Mouse (Mus musculus) spleen, postnatal 4 days (tissue): ENCODE data around the gene Spcs3.

Experiments used
- DNase-seq, 2 experiments: peaks; one replicate each; pipeline ENCODE4 v3.0.0; 2022; ENCODE audit warnings: low spot score in 2 of 2

The Spcs3 gene

DNA sequence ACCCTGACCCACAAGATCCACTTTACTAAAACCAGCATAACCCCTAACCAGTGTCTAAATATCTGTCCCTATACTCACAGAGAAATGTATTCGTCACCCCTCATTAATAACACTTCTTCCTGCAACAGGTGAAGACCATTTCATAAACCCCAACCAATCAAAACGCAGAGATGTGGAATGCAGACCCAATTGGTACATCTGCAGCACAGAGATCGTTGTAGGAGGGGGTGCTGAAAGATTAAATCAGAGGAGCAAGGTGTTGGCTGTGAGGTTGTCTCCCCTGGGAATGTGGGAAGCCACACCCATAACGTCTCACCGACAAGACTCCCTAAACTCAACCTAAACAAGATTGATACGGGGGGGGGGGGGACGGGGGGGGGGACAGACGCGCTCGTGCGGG lies 21.0 kb downstream of the Spcs3 start:
- no peak for DNase-seq

DNA sequence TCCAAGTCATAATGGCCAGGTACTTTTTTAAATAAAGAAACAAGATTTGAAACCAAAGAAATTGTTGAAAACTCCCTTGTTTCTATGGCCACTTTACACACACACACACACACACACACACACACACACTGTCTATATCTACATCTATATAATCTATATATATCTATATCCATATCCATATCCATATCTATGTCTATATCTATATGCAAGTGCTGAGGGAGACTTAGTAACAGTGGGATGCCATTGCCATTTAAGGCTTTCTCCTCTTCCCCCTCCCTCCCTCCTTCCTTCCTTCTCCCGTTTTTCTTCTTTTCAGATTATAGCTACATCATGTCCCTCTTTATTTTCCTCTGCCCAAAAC lies 21.7 kb downstream of the Spcs3 start:
- no peak for DNase-seq

DNA sequence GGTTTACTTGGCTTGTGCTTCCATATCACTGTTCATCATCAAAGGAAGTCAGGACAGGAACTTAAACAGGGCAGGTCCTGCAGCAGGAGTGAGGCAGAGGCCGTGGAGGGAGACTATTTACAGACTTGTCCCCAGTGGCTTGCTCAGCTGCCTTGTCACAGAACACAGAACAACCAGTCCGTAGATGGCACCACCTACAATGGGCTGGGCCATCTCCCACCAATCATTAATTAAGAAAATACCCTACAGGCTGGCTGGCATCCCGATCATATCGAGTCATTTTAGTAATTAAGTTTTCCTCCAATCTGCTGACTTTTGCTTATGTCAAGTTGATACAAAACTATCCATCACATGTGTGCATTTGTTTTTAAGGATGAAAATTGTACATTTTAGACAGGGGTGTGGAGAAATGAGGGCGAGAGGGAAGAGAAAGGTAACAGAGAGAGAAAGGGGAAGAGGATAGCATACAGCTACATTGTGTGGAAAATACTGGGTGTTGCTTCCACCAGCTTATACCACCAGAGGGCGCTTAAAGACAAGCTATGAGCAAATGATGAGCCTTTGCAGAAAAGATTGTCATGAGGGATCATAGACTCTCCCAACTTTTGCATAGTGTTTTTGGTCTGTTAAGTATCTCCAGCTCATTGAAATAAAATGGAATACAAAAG lies 22.2 kb downstream of the Spcs3 start:
- DNase-seq = peak; percentile 74 to 84

DNA sequence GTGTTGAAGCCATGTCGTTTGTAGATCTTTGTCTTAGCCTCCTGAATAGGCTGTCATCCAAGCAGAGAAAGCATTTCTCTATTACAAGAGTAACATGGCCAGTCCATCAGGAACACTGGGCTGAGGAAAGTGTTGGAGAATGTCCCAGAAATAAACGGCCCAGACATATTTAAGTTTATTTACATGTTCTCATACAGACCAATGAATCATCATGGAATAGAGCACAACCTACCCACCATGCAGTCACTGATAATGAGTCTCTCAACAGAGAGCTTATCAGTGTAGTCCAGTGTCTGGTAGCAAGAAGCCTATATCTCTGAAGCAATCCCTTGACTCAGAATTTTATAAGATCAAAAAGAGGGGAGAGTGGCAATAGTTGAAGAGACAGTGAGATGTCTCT lies 24.7 kb downstream of the Spcs3 start:
- no peak for DNase-seq

DNA sequence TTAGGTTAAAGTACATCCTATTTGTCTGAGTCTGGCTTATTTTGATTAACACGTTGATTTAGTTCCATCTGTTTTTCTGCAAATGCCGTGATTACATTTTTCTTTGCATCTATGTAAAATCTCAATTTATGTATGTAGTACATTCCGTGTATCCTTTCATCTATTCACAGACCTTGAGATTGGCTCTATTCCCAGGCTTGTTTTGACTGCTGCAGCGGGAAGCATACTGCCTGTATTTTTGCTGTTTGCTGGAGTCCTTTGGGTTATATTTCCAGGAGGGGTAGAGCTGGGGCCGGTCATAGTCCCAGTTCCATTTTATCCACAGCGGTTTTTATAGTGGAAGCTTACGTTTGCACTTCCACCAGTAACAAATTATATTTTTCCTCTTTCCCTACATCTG lies 26.7 kb downstream of the Spcs3 start:
- no peak for DNase-seq

DNA sequence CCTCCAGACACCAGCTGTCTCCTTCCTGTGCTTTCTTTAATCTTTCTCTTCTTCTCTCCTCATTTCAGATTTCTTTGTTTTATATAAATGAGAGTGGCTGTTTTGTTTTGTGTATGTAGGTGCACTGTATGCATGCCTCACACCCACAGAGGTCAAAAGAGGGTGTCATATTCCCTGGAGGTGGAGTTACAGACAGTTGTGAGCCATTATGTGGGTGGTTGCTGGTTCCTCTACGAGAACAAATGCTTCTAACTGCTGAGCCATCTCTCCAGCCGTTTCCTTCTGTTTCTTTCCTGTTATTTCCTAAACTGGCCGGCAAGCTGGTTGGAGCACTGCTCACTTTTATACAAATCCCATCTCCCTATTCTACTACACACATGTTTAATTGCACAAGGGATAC lies 35.9 kb downstream of the Spcs3 start:
- DNase-seq = no peak

DNA sequence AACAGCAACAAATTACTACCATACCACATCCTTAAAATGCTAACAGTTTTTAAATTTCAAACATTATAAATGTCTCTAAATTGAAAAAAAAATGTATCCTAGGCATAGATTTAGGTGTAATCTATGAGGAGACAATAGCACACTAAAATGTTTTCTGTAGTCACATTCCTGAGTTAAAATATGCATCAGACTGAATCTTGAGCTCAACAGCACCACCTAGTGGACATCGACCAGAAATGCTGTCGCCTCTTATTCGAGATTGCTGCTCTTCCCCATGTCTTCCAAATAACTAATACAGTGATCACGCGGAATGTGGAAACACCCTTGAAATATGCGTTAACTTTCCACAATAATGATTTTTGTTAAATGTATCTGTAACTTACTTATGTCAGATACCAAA lies 36.7 kb downstream of the Spcs3 start:
- DNase-seq = peak; percentile 20 to 70

DNA sequence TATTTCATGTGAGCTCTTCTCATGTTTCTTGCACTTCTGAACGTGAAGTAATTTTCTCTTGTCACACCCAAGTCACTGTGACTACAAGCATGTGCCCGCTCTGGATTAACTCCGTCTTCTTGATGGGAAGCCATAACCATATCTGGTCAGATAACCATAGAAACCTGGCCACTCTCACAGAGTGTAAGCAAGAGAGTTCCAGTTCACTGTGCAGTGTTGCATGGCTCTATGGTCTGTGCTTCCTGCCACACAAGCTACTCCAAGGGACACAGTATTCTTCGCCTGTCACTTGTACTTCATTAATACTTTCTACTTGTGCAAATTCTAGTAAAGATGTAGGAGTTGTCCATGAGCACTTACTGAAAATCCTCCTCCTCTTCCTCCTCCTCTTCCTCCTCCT lies 37.9 kb downstream of the Spcs3 start:
- DNase-seq = no peak

DNA sequence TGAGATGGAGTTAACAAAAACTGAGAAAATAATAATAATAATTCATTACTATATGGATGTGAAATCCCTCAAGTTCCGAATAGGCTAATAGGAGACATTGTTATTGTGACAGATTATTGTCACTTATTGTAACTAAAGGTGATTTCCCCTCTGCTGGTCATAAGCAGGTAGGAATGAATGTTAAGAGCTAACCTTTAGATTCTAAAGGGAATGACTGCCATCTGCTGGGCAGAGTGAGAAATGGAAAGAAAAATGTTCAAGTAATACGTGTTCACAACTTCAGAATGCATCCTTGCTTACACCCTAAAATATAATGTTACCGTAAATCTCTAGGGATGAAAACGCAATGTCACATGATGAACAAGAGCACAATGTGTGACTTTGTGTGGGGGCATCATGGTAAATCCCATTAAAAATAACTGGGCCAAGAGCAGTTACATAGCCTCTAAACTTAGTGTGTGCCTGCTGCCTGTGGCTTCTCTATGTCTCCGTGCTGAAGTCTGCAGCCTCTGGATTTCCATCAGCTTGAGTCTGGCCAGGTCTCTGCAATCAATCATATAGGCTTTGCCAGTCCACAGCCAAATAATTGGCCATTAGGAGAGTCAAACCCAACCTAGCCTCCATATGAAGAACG lies 38.6 kb downstream of the Spcs3 start:
- no peak for DNase-seq

DNA sequence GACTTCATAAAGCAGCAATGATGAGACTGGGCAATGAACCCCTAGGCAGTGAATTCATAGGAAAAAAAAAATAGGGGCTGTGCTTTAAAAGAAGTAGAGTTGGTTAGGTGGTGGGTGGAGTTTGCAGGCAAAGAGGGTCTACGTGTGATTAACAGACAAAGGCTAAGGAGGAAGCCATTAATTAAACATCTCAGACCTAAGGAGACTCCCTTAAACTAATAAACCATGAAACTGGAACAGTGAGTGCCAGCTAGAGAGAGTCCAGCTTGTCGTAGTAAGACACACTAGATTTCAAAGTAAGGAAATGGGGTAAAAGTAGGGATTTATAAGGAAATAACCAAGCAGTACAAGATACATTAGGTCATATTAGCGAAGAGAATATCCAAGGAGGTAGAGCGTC lies 41.4 kb downstream of the Spcs3 start:
- no peak for DNase-seq

DNA sequence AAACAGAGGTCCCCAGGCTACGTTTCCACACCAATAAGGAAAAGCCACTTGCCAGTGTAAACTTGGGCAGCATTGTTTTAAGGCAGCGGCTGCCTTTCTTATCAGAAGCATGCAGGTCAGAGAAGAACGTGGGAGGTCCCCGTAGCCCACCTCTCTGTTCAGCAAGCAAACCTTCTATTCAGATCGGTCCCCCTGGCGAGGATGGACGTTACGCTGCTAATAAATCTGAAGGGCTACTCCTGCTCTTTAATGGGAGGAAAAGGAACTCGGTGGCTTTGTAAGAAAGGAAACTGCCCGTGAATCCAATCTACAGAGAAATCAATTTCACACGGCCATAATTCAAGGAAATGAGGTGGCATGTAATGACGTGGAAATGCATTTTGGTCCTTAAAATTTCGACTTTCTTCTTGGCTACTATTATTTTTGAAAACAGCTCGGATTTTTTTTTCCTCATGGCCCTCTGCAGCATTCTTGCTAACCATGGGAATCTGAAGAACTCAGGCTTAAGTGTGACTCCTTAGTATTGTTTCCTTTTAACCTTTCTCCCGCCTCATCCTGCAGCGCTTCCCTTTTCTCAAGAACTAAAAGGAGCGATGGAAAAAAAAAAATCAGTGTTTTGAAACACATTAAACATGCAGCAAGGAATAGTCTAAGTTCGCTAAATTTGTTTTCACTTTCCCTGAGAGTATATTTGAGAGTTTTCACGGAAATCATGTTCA lies 43.1 kb downstream of the Spcs3 start:
- DNase-seq = no peak
